Mouse (Mus musculus): ENCODE measurements around the gene Cped1. TPM values are rescaled to one million over a fixed set of nuclear protein-coding genes. Genes with fewer than 3 reads are reported as not detected.

Cped1 gene
- total RNA-seq (2014; rRNA removed): 4.4 and 5.5 TPM in 2 replicates
- polyA plus RNA-seq (2015; fragmentation: Nextera tagmentation; extraction: Ambion mirVana): 1.7 and 2.5 TPM in 2 replicates

DNA sequence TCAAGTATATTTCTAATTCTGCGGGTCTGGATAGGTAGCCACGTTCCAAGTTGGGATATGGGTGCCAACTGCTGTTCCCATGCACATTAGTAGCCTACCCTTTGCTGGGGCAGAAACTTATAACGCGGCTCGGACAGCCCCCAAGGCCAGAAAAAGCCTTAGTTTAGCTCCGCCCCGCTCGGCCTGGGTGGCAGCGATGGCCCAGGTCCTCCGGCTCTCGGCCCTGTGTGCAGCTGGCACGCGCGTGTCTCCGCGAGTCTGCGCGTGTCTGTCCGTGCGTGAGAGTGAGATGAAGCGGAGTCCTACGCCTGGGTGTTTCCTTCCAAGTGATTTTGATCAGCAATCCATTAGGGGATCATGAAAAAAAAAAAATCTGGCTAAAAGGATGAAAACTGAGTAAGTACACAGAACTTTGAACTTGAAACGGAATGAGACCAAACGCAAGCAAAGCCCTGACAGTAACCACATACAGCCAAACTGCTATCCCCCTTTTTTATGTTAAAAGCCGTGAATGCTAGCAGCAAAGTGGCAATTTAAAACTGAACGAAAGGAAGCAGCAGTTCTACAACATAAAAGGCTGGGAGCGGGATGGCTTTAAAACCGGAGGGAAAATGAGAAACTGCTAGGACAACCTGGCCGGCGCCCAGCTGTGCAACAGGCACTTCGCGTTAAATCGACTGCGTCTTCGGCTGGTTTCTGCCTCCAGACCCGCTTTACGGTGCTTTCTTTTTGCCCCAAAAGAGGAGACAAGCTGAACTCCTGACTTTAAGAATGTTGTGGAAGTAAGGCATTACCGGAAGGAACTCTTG, at the start of gene Cped1:
Gene Cped1, plus strand, starts transcription at position 185 of the 809 bp plus-strand sequence.
- Histone ChIP-seq H3K9me3 (ENCODE audit: low read length) (no peaks in the 10 kb centered on the region), H3K36me3 (ENCODE audit: insufficient read depth, low read length) (no peaks in the 10 kb centered on the region), H3K27ac (ENCODE audit: low read depth, low read length) (no peak within 1 kb of the TSS), H3K4me1 (ENCODE audit: insufficient read depth, low read length) (peaks cover 12% of the 10 kb centered on the region; the same call in 1 of the 2 replicates), H3K4me3 (ENCODE audit: low read depth, low read length) (peak within 1 kb of the TSS; percentile 46), H3K27me3 (ENCODE audit: insufficient read depth, low read length) (peaks cover 4% of the 10 kb centered on the region; the same call in 1 of the 2 replicates), H3K9ac (replicated peaks; ENCODE audit: low read length, poor library complexity, severe bottlenecking) (peak within 1 kb of the TSS; percentile 39), H3K4me2 (ENCODE audit: low read depth, low read length, poor library complexity, severe bottlenecking) (peak within 1 kb of the TSS; percentile 98)
- ATAC-seq (ENCODE audit: low FRiP score): peak; percentile 60; the same call in 1 of the 2 replicates
- 1% methylated on average over 38 of the region's 38 CpGs for WGBS
- DNase-seq (ENCODE audit: low spot score): peak; percentile 38
- no peak for TF ChIP-seq CTCF (IDR thresholded peaks at IDR 0.05)

DNA sequence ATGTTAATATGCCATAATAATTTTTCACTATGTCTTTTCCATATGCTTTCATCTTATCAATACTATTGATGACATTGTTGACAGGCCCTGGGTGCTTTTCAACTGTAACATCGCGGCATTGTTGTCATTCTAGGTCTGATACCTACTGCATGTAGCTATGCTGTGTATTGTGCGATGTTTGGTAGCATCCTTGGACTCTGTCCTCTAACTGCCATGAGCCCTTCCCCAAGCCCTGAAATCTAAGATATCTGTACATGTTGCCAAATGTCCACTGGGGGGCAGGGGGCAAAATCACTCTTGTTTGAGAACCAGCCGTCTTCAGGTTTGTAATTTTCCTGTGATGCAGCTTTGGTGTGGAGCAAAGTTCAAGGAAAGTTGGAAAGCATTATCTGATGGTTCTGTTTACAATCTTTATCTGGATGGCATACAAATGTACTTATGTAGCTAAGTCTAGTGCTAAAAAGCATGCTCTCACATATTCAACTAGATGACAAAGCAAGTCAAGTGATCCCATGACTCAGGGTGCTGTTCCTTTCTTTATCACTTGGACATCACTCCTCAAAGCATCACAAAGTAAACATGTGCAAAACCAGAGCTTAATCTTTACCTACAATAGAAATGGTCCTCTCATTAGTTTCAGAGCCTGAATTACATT, 47.6 kb upstream of the Cped1 start:
- no peak for DNase-seq (ENCODE audit: low spot score)
- WGBS: 86% methylated on average over 4 of the region's 4 CpGs

DNA sequence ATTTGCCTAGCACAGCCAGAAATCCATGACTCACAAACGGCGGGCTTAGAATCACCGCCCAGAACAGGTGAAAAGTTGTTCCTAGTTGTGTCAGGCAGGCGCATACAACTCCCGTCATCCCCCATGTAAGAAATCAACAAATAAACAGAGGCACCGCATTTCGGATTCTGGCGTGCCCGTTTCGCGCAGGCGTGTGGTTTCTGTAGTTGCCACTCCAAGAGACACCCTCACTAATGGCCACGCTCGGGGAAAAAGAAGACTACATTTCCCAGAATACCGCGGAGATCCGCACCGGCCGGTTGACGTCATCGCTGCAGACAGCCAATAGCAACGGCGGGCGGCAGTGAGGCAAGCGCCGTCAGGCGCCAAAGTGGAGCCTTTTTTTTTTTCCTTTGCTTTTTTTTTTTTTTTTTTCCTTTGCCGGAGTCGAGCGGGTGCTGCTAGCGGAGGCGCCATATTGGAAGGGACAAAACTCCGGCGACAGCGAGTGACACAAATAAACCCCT, 36.4 kb upstream of the Cped1 start, which contains the start of gene Ing3:
Gene Ing3, plus strand, starts transcription at position 346 of the 506 bp plus-strand sequence.
- peak within 1 kb of the TSS; percentile 78 for H3K4me3 ChIP-seq (ENCODE audit: low read depth, low read length)
- H3K27ac ChIP-seq (ENCODE audit: low read depth, low read length): peak within 1 kb of the TSS; percentile 98
- peak within 1 kb of the TSS; percentile 59 for H3K4me2 ChIP-seq (ENCODE audit: low read depth, low read length, poor library complexity, severe bottlenecking)
- H3K9me3 ChIP-seq (ENCODE audit: low read length): no peaks in the 10 kb centered on the region
- 0 out of 2 replicates have a peak, but pooled peaks cover 3% of the 10 kb centered on the region for H3K4me1 ChIP-seq (ENCODE audit: insufficient read depth, low read length)
- no peak; the same call in 1 of the 2 replicates for TF ChIP-seq CTCF (IDR thresholded peaks at IDR 0.05)
- H3K36me3 ChIP-seq (ENCODE audit: insufficient read depth, low read length): 0 out of 2 replicates have a peak, but pooled peaks cover 7% of the 10 kb centered on the region
- peak within 1 kb of the TSS; percentile 81 for H3K9ac ChIP-seq (replicated peaks; ENCODE audit: low read length, poor library complexity, severe bottlenecking)
- DNase-seq (ENCODE audit: low spot score): peak; percentile 99
- ATAC-seq (ENCODE audit: low FRiP score): peak; percentile 97
- under 1% methylated on average over 33 of the region's 35 CpGs for WGBS
- H3K27me3 ChIP-seq (ENCODE audit: insufficient read depth, low read length): no peaks in the 10 kb centered on the region

More for the DNA sequence above, 47.6 kb upstream of the Cped1 start:
- Histone ChIP-seq H3K27me3 (ENCODE audit: insufficient read depth, low read length) (no peaks in the 10 kb centered on the region), H3K9me3 (ENCODE audit: low read length) (no peaks in the 10 kb centered on the region), H3K36me3 (ENCODE audit: insufficient read depth, low read length) (no peaks in the 10 kb centered on the region), H3K4me3 (ENCODE audit: low read depth, low read length) (no peak overlapping the region), H3K4me2 (ENCODE audit: low read depth, low read length, poor library complexity, severe bottlenecking) (no peak overlapping the region), H3K9ac (replicated peaks; ENCODE audit: low read length, poor library complexity, severe bottlenecking) (no peak overlapping the region), H3K27ac (ENCODE audit: low read depth, low read length) (no peak overlapping the region), H3K4me1 (ENCODE audit: insufficient read depth, low read length) (no peaks in the 10 kb centered on the region)
- ATAC-seq (ENCODE audit: low FRiP score): no peak
- TF ChIP-seq CTCF (IDR thresholded peaks at IDR 0.05): no peak

DNA sequence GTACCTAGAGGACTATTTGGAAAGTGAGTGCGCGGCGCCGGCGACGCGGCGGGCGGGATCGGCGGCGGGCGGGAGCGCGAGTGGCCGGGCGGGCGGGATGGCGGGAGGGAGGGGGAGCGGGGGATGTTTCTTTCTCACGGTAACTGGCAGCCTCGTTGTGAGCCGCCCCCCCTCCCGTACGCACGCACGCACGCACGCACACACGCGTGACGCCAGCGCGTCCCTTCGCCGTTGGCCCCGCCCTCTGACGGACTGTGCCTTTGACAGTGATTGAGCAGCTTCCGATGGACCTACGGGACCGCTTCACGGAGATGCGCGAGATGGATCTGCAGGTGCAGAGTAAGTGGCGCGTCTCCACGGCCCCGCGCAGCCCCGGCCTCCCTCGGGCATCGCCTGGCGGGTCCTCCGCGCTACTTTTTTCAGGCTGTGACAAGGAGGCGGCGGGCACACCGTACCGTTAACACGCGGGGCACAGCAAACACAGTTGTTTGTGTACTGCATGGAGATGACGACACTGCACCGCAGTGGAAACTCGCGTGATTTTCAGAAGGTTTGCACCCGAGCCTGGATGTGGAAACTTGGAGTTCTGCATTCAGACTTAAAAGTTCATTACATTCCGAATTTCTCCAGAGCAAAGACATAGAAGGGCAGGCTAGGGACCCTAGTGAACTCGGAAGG, 35.8 kb upstream of the Cped1 start:
- Histone ChIP-seq H3K9me3 (ENCODE audit: low read length) (no peaks in the 10 kb centered on the region), H3K27ac (ENCODE audit: low read depth, low read length) (peak overlapping the region; percentile 98), H3K4me3 (ENCODE audit: low read depth, low read length) (peak overlapping the region; percentile 78), H3K4me1 (ENCODE audit: insufficient read depth, low read length) (0 out of 2 replicates have a peak, but pooled peaks cover 3% of the 10 kb centered on the region), H3K4me2 (ENCODE audit: low read depth, low read length, poor library complexity, severe bottlenecking) (peak overlapping the region; percentile 59), H3K36me3 (ENCODE audit: insufficient read depth, low read length) (0 out of 2 replicates have a peak, but pooled peaks cover 7% of the 10 kb centered on the region), H3K9ac (replicated peaks; ENCODE audit: low read length, poor library complexity, severe bottlenecking) (peak overlapping the region; percentile 81), H3K27me3 (ENCODE audit: insufficient read depth, low read length) (no peaks in the 10 kb centered on the region)
- peak; percentile 30 for TF ChIP-seq CTCF (IDR thresholded peaks at IDR 0.05)
- DNase-seq (ENCODE audit: low spot score) (peak; percentile 96), ATAC-seq (ENCODE audit: low FRiP score) (peak; percentile 97)
- under 1% methylated on average over 46 of the region's 68 CpGs for WGBS

DNA sequence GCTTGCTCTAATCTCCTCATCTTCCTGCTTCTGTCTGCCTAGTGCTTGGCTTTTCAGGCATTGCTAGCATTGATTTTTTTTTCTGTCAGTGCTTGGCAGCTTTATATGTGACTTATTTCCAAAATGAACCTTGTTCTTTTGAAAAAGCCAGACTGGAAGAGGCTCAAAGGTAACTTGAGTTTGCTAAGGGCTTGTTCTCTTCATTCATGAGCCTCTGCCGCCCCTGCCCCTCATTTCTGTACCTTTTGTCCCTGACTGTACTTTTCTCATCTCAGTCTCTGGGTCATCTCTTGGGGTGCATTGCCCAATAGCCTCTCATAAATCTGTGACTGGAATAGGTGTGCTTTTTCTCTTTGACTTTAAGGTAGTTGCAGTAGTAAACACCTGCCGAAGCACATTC, 35.0 kb upstream of the Cped1 start:
- Histone ChIP-seq H3K4me2 (ENCODE audit: low read depth, low read length, poor library complexity, severe bottlenecking) (peak overlapping the region; percentile 59), H3K9ac (replicated peaks; ENCODE audit: low read length, poor library complexity, severe bottlenecking) (peak overlapping the region; percentile 81), H3K4me1 (ENCODE audit: insufficient read depth, low read length) (0 out of 2 replicates have a peak, but pooled peaks cover 3% of the 10 kb centered on the region), H3K9me3 (ENCODE audit: low read length) (no peaks in the 10 kb centered on the region), H3K27ac (ENCODE audit: low read depth, low read length) (0 out of 2 replicates have a peak overlapping the region, but pooled peaks have one; percentile 98), H3K27me3 (ENCODE audit: insufficient read depth, low read length) (no peaks in the 10 kb centered on the region), H3K36me3 (ENCODE audit: insufficient read depth, low read length) (peaks cover 7% of the 10 kb centered on the region), H3K4me3 (ENCODE audit: low read depth, low read length) (peak overlapping the region; percentile 78)
- no peak for TF ChIP-seq CTCF (IDR thresholded peaks at IDR 0.05)
- no peak for ATAC-seq (ENCODE audit: low FRiP score)
- DNase-seq (ENCODE audit: low spot score): no peak
- WGBS: 86% methylated on average over 2 of the region's 2 CpGs
